Mouse (Mus musculus) liver, adult 2 months (tissue): ENCODE data around the gene Tmem131. TPM values are rescaled to one million over a fixed set of nuclear protein-coding genes. Genes with fewer than 3 reads are reported as not detected.
A peak's percentile ranks its signal among the peaks of the same experiment; 100 is the strongest.

Experiments
- DNase-seq: peaks from one replicate; pipeline ENCODE4 v3.0.0-alpha.2; 2011; ENCODE audit warnings: low read depth, low spot score; ENCODE audit errors: extremely low read depth
- H3K27ac ChIP-seq: fragments of 200-500 bp; replicated peaks from 2 replicates; pipeline ENCODE4 v1.5.1; 2012; ENCODE audit warnings: low read depth, mild to moderate bottlenecking, control low read depth, inconsistent platforms, low read length; ENCODE audit not compliant: insufficient read depth
- H3K27me3 ChIP-seq: fragments of 200-500 bp; 2 replicates; pipeline ENCODE4 v1.6.1; 2012; ENCODE audit warnings: mild to moderate bottlenecking, moderate library complexity, low read length, inconsistent platforms; ENCODE audit not compliant: control insufficient read depth, insufficient read depth
- H3K36me3 ChIP-seq: fragments of 200-500 bp; 2 replicates; pipeline ENCODE4 v1.6.1; 2012; ENCODE audit warnings: low read length, inconsistent platforms; ENCODE audit not compliant: control insufficient read depth, insufficient read depth
- H3K4me1 ChIP-seq: fragments of 200-500 bp; 2 replicates; pipeline ENCODE4 v1.6.1; 2011; ENCODE audit warnings: low read length; ENCODE audit not compliant: control insufficient read depth, insufficient read depth
- H3K4me3 ChIP-seq: fragments of 200-500 bp; 2 replicates; pipeline ENCODE4 v1.5.1; 2011; ENCODE audit warnings: low read depth, mild to moderate bottlenecking, control low read depth, low read length, moderate library complexity; ENCODE audit not compliant: insufficient read depth
- H3K79me2 ChIP-seq: fragments of 200-500 bp; 2 replicates; pipeline ENCODE4 v1.6.1; 2012; ENCODE audit warnings: inconsistent platforms, mild to moderate bottlenecking, low read length, moderate library complexity; ENCODE audit not compliant: control insufficient read depth, insufficient read depth
- H3K9ac ChIP-seq: fragments of 200-500 bp; 2 replicates; pipeline ENCODE4 v1.6.1; 2012; ENCODE audit warnings: low read depth, mild to moderate bottlenecking, control low read depth, inconsistent platforms, low read length
- CTCF ChIP-seq: fragments of 200-500 bp; IDR thresholded peaks from 2 replicates; pipeline ENCODE4 v1.5.1; 2011; ENCODE audit warnings: low read depth, low read length, control low read depth
- POLR2A ChIP-seq: fragments of 200-500 bp; IDR thresholded peaks from 2 replicates; pipeline ENCODE4 v1.6.1; 2011; ENCODE audit warnings: low read length, control low read depth; ENCODE audit not compliant: insufficient read depth; ENCODE audit errors: extremely low read depth
- WGBS: fragments of 180-500 bp; shearing (Covaris S2); methylation state at CpG from one replicate; pipeline ENCODE4 v1.1.7; 2018; 5-methylcytosine and 5-hydroxymethylcytosine counted together
- polyA plus RNA-seq: library from polyadenylated mRNA; depleted of rRNA; stranded (reverse); fragments of >200 nt; gene quantifications from 2 replicates; pipeline ENCODE4 v1.2.3, GENCODE M21; 2012
- total RNA-seq: library from RNA; depleted of rRNA; stranded (reverse); fragments of >200 nt; gene quantifications from 2 replicates; pipeline ENCODE4 v1.2.3, GENCODE M21; 2014

The Tmem131 gene
- total and polyA plus RNA-seq, 2 experiments = 6.3 to 10.2 TPM

DNA sequence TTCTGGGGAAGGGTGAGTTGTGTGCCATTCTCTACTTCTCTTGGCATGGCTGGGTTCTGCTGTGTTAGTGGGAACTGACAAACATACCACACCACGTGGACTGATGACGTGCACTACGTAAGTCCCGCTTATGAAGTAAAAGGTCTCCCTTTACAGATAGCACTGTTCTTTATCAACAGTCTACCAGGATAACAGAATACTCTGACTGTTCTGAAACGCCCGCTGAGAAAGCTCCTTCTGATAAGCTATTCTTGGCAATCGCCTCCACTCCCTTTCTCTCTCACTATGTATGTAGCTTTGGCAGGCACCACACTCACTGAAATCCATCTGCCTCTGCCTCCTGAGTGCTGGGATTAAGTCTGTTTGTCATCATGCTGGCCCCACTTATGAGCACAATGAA, 130.1 kb downstream of the Tmem131 start:
- DNase-seq = no peak

DNA sequence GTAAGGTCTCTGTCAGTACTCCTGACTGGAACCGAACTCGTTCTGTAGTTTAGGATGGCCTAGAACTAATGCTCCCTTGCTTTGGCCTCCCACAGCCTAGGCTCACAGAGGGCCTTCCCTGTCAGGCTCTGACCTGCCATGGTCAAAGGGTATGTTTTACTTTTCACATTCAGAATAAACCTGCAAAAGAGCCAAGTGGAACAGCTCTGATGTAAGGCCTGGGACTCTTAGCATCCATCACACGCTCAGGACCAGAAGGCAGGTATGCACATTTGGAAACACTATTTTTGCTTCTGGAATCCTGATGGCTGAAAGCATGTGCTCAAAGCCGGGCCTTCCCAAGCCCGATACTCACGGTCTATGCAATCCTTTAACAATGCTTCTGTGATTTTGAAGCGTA, 131.7 kb downstream of the Tmem131 start:
- Histone ChIP-seq H3K9ac (no peak overlapping the region), H3K79me2 (no peaks in the 10 kb centered on the region), H3K27ac (no peak overlapping the region), H3K36me3 (peaks cover 51% of the 10 kb centered on the region), H3K4me3 (no peak overlapping the region), H3K27me3 (no peaks in the 10 kb centered on the region), H3K4me1 (no peaks in the 10 kb centered on the region)
- WGBS = 76% methylated on average over 7 of the region's 7 CpGs
- DNase-seq = peak; percentile 53
- no peak for TF ChIP-seq CTCF
- TF ChIP-seq POLR2A = no peak

More for the DNA sequence above, 130.1 kb downstream of the Tmem131 start:
- Histone ChIP-seq H3K27ac (no peak overlapping the region), H3K27me3 (no peaks in the 10 kb centered on the region), H3K4me3 (no peak overlapping the region), H3K79me2 (no peaks in the 10 kb centered on the region), H3K9ac (no peak overlapping the region), H3K4me1 (no peaks in the 10 kb centered on the region), H3K36me3 (peaks cover 61% of the 10 kb centered on the region)
- TF ChIP-seq POLR2A = no peak
- no peak for TF ChIP-seq CTCF
- 83% methylated on average over 7 of the region's 7 CpGs for WGBS

DNA sequence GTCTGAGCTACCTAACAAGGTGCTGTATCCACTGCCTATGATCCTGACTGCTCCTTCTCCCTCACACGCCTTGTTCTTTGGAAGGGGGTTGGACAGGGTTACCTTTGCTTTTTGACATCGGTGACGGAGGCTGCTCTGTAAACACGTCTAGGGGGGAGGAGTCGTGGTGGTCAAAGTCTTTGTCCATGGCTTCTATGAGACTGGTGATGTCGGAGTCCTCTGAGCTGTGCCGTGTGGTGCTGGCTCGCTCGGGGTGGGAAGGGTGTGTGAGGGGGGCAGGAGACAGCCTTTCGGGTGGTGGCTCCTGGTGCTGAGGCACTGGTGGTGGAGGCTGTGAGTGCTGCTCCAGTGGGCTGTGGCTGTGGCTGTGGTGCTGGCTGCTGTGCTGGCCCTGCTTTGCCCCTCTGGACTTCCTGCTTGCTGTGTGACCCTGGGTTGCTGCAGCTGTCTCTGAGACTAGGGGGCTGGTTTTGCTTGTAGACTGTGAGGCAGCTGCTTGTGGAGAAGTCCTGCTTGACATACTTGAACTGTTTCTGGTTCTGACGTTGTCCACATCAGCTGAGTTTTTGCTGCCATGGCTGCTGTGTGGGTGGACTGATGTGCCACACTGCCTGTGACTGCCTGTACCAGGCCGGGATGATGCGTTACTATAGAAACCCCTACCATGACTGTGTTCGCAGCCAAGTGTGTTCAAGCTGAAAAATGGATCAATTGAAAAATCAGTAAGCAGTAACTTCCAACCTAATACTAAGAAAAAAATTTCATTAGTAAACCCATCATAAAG, 135.5 kb downstream of the Tmem131 start:
- Histone ChIP-seq H3K4me1 (no peaks in the 10 kb centered on the region), H3K9ac (no peak overlapping the region), H3K79me2 (no peaks in the 10 kb centered on the region), H3K4me3 (no peak overlapping the region), H3K36me3 (peaks cover 40% of the 10 kb centered on the region; the same call in 1 of the 2 replicates), H3K27me3 (no peaks in the 10 kb centered on the region), H3K27ac (no peak overlapping the region)
- DNase-seq = peak; percentile 67
- 56% methylated on average over 14 of the region's 14 CpGs for WGBS
- TF ChIP-seq POLR2A = no peak
- no peak for TF ChIP-seq CTCF

DNA sequence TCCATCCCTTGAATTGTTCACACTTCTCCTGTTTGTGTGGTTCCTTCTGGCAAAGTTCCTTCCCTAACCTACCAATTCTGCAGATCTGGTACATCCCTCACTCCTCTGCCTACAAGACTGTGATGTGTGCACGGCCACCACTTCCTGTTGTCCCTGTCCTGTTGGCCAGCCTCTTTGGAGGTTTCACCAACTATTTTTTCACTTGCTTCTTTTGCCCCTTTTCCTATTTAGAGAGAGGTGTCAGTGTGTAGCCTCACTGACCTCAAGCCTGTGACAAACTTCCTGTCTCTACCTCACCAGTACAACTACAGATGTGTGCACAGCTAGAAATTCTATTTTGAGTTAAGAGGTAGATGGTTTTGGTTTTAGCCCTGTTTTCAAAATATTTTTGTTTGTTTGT, 136.4 kb downstream of the Tmem131 start:
- Histone ChIP-seq H3K9ac (no peak overlapping the region), H3K4me1 (no peaks in the 10 kb centered on the region), H3K36me3 (peaks cover 41% of the 10 kb centered on the region; the same call in 1 of the 2 replicates), H3K27me3 (no peaks in the 10 kb centered on the region), H3K27ac (no peak overlapping the region), H3K79me2 (no peaks in the 10 kb centered on the region), H3K4me3 (no peak overlapping the region)
- no peak for DNase-seq
- WGBS = 81% methylated on average over 1 of the region's 1 CpGs
- TF ChIP-seq POLR2A (no peak), CTCF (no peak)

DNA sequence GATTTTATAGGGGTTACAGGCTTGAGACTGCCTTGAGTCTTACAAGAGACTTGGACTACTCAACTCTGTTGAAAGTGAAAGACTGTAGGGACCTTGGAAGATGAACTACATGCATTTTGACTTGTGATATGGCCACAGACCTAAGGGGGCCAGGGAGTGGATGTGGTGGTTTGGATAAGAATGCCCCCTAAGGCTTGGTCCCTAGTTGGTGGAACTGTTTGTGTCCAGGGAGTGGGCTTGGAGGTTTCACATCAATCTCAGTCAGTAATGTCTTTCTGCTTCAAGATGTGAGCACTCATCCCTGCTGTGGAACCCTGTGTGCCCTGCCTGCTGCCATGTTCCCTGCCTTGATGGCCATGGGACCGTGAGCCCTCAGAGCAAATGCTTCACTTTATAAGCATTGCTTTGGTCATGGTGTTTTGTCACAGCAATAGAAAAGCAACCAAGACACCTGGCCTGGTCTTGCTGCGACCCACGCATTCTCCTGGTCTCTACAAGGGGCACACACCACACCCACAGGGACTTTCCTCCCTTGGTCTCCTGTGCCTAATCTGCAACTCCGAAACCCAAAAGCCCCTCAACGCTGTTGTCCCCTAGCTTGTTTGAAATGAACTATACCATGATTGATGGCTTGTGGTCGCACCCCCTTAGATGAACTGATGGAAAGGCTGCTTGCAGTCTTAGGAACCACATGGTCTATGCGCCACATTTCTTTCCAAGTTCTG, 137.1 kb downstream of the Tmem131 start:
- Histone ChIP-seq H3K9ac (no peak overlapping the region), H3K4me1 (no peaks in the 10 kb centered on the region), H3K36me3 (peaks cover 35% of the 10 kb centered on the region; the same call in 1 of the 2 replicates), H3K79me2 (no peaks in the 10 kb centered on the region), H3K27me3 (no peaks in the 10 kb centered on the region), H3K4me3 (no peak overlapping the region), H3K27ac (no peak overlapping the region)
- WGBS = 96% methylated on average over 7 of the region's 7 CpGs
- no peak for DNase-seq
- TF ChIP-seq CTCF (no peak), POLR2A (no peak)

DNA sequence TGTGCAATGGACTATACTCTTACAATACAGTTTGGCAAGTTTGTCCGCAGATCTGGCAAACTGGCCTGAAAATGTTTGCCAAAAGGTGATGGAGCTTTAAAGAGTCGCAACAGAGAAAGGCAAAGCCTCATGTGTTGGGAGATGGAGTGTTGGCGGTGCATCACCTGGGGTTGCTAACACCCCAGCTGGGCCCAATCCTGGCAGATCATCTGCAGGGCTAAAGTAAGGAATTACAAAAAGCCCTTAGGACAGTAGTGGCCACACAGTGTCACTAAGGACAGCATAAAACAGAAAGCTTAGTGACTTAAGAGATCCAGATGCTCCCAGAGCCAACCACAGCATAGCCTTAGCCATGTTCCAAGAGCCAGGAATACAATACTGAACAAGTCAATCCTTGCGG, 138.6 kb downstream of the Tmem131 start:
- Histone ChIP-seq H3K4me3 (no peak overlapping the region), H3K27me3 (no peaks in the 10 kb centered on the region), H3K79me2 (no peaks in the 10 kb centered on the region), H3K9ac (no peak overlapping the region), H3K27ac (no peak overlapping the region), H3K4me1 (no peaks in the 10 kb centered on the region), H3K36me3 (peaks cover 32% of the 10 kb centered on the region; the same call in 1 of the 2 replicates)
- DNase-seq = no peak
- TF ChIP-seq CTCF = no peak
- TF ChIP-seq POLR2A = no peak
- 71% methylated on average over 4 of the region's 4 CpGs for WGBS
